Mouse (Mus musculus) lung, postnatal 36 days (tissue): ENCODE results near the gene Iqck.

Experiments used
- DNase-seq: peaks from one replicate; pipeline ENCODE4 v3.0.0; 2022; ENCODE audit warnings: mixed read lengths

The Iqck gene

DNA sequence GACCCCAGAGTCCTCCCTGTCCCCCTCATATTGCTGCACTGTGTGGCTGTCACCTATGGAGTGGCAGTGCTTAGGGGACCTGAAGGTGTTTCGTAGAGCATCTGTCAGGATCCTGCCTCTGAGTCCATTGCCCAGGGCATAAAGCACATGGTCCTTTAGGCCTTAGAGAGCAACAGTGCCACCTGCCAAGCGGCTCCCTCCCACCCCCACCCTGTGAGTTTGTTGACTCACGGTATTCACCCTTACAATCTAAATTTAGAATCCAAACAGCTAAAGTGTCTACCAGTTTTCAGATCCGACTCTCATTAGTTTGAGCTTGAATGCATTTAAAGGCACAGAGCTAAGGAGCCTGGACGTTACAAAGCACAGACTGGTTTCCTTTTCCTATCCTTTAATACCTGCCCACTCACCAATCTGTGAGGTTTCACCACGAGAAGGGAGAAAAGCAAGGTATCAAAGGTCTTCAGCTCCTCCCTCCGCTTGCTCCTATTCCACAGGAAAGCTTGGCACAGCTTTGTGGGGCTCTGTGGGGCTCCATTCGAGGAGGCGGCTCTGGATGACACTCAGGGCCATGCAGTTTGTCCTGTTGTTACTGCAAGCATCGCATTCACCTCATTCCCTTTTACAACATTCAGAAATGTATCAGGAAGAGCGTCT, 98.2 kb downstream of the Iqck start:
- DNase-seq, result peak; percentile 10

DNA sequence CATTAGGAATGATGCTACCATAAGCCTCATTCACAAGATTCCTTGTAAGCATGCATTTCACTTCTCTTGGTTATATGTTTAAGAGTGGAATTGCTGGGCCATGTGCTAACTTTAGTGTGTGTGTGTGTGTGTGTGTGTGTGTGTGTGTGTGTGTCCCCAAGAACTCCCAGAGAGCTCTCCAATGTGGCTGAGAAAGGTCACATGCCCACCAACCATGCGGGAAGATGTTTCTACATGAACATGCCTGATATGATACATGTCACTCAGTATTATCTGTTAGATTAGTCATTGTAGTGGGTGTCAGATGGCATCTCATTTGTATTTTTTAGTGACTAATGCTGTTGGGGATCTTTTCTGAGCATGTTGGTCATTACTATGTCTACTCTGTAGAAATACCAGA, 99.4 kb downstream of the Iqck start:
- DNase-seq, result no peak

DNA sequence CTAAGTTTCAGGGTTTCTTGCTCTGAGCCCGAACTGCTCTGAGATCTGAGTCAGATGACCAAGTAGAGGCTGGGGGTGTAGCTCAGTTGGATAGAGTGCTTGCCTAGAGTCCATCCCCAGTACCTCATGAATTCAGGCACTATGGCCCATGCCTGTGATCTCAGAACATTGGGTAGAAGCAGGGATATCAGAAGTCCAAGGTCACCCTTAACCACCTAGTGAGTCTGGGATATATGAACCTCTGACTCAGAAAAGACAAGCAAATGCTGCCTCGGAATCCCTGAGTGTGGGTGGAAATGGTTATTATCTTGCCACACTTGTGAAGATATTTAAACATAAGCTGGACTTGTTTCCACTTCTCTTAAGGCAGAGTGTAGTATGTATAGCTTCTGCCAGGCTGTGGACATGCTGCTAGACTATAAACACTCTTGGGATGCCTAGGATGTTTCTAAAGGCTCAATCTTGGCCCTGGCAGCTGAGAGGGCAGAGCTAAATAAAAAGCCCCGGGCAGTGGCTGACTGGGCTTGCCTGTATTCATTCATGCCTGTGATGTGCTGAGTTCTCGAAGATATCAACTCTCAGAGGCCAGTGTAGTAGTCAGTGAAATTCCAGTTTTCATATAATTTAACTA, 101.2 kb downstream of the Iqck start:
- DNase-seq, result no peak

- no peak for DNase-seq
These were observed 103.7 kb downstream of the Iqck start for GRCm38 (mm10) chr7:118959209-118959608.

DNA sequence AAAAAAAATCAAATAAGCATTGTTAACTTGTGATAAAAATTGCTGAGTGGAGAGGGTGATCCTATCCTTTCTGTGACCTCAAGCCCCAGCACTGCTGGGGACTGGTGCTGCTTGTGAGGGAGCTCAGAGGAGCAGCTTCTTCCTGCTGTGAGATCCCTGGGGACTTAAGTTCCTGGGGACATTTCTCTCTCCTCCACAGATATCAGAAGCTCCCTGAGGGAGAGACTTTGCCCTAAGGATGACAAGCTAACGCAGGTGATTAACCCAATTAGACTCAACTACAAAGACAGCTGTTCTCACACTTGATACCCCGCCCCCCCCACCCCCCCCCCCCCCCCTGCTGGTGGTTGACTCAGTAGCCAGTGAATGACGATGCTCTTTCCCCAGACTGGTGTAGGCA, 109.2 kb downstream of the Iqck start:
- DNase-seq, result no peak

GRCm38 (mm10) chr7:118965198-118965597, 109.6 kb downstream of the Iqck start:
- DNase-seq, result no peak

DNA sequence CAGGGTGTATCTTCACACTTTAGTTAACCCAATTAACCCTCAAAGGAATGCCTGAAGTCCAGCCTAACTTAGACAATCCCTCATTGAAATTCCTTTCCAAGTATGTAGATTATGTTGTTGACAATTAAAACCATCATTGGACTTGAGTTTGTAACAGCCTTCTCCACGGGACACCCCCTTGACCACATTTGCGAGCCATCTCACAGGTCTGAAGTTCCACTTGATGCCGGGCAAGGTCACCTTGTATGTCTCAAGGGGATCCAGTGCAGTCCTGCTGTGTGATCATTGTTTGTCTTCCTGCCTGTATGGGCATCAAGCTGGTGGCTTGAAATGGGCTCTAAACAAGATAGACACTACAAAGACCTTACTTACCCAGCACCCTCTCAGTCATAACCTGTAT, 113.3 kb downstream of the Iqck start:
- DNase-seq, result no peak

DNA sequence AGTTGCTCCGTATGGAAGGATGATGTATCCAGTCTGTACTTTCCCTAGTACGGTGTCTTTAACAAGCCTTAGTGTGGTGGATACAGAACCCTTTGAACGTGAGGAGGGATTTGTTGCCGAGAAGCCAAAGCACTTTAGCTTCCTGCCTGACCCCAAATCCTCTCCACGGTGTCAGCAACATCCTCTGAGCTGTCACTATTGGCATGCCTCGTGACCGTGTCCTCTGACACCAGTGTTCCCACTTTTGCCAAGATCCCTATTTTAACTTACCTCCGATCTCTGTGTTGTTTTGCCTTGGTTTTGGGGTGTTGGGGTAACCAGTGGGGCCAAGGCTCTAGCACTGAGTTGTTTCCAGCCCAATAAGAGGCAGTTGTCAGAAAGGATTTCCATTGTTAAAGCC, 115.9 kb downstream of the Iqck start:
- DNase-seq, result no peak

DNA sequence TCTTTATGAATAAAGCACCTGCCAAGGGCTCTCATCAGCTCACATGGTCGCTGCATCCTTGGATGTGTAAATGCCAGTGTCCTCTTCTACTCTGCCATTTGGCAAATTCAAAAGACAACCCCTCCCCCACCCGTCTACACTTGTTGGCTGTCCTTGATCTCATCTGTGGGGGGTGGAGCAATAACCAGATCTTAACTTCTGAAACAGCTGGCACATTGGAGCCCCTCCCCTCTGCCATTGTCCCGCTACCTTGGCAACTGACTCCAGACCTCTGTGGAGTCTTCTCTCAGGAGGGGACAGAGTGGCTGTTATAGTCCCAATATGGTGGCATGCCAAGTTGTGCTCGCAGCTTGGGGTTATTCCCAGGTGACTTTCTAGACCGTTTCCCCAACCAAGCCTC, 116.8 kb downstream of the Iqck start:
- DNase-seq, result no peak

- DNase-seq, result no peak
These were observed 117.8 kb downstream of the Iqck start for GRCm38 (mm10) chr7:118973377-118973776.

DNA sequence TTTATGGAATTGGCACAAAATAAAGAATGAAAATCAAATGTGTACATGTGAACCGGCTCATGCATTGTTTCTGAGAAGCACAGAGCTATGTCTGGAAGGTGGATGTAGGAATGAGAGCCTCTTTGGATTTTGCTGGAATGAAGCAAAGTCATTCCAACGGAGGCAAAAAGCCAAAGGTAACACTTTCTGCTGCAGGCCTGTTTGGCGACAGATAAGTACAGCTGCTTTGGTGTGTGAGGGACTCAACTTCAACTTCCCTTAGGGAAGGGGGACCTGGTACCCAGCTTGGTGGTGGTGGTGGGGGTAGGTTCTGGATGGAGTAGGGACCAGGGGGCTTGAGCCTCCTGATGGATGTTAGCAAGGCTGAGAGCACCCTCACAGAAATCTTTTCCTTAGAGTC, 120.3 kb downstream of the Iqck start:
- no peak for DNase-seq

DNA sequence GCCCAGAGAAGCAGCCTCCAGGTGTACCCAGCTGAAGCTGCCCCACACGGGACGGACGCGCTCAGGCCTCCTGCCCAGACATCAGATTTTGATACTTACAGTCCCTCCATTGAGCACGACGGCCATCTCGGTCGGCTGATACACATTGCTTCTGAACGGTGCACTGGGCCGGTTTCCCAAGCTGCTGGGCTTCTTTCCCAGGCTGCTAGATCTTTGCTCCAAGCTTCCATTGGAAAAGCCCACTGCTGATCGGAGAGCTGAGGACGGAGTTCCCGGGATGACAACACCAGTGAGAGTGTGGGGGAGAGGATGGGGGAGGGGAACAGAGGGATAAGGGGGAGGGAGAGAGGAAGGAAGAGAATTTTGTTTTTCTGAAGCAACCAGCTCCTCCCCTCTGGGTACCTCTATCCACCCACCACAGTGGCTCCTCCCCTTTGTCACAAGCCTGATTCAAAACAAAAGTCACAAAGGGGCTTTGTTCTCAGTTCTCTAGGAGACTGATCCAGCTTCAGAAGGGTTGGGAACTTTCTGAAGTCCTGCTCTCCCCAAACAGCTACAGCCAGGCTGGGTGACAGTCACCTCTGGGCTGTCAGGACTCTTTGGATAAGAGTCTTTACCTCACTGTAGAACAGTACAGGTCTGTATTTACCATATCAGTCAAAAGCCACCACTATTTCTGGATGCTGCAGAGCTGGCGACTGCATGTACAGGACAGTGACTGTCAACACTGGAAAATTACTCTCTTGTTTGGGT, 121.0 kb downstream of the Iqck start:
- no peak for DNase-seq

GRCm38 (mm10) chr7:118977167-118977543, 121.6 kb downstream of the Iqck start:
- no peak for DNase-seq

GRCm38 (mm10) chr7:118979121-118979520, 123.6 kb downstream of the Iqck start:
- DNase-seq, result no peak

DNA sequence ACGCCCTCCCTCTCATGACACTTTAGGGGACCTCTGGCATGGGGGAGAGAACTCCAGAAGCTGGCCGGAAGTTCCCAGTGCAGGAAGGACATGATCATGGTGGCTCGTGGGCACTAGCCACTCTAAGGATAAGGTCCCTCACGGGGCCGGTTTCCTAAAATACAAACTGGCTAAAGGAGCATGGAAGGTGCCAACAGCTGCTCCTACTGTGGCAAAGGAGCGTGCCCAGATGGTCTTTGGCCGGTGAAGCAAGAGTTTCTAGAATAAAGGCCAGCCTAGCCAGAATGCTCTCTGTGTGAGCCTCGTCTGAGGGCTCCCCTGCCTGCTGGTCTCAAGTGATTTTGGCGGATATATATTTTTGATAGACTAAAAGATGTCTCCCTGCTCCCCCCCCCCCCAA, 124.2 kb downstream of the Iqck start:
- no peak for DNase-seq

- DNase-seq, result peak; percentile 66
These were observed 125.8 kb downstream of the Iqck start for GRCm38 (mm10) chr7:118981346-118981745.

DNA sequence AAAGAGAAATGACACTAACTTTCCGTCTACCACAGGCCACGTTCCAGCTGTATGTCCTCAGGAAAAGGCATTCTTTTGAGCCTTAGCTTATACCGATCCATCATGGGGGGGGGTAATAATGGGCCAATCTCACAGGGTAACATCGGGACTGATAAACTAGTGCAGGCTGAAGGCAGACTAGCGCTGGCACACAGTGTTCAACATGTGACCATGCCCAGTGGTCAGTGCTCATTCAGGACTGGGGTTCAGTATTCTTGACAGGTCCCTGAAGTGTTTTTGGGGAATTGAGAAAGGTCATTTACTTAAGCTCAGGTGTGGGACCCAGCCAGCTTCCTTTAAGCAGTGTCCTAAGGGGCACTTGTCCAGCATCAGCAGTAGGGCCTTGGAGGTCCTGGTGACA, 126.3 kb downstream of the Iqck start:
- peak; percentile 57 for DNase-seq

DNA sequence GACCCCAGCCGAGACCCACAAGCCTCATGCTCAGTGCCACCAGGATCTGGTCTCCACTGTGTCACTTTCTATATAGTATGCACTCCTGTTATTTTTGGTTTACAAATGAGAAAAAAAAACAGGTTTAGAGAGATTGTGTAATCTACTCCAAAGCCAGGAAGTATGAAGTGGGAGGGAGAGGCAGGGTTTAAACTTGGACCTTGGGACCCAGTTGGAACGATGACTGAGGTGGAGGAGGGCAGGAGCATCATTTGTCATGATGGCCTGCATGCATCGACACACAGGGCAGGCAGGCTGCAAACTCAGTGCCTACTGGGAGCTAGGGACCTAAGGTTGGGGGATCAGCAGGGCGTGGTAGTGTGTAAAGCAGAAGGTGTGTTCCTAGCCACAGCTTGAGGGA, 127.0 kb downstream of the Iqck start:
- DNase-seq, result no peak

DNA sequence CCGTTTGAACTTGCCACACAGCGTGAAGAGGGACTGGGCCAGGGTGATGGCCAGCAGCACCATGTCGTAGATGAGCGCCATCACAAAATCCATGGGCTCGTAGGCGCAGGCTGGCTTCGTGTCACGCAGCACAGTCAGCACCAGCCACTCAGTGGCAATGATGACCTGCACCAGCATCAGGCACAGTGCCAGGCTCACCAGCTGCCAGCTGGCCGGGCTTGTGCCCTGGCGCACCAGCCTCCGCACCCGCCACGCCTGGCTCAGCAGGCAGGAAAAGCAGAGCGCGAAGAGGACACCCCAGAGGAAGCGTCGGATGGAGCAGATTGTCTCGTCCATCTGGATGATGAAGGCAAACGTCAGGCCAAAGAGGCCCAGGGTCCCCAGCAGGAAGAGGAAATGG, 128.4 kb downstream of the Iqck start:
- DNase-seq, result no peak

DNA sequence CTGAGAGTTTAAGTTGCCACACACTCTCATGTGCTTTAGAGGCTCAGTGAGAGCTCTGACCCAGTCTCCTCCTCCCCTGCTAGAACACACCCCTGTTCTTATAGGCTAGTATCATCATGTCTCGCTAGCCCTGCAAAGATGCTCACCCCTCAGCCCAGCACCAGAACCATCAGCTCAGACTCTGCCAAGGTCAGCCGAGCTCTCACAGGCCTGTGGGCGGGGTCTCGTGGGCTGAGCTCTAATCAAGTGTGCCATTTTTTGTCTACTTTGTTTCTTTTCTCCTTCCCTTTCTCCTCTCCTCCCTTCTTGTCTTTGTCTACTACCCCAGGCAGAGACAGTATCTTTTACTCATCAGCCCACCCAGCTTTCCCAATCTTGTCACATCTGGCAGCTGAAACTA, 130.2 kb downstream of the Iqck start:
- no peak for DNase-seq

DNA sequence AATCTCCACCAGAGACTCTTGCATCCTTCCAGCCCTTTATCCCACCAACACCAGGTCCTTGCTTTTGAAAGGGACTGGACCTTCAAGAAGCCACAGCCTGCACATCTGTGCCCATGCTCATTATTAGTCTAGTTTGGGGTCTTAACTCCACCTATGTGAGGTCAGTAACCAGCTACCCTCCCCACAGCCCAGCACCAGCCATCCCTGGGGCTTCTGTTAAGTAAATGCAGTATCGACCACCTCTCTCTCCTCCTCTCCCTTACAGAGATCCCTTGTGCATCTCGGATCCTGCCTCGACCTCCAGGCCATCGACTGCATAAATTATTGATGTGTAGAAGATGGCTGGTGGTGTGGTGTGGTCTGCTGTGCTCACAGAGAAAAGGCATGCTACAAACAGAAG, 130.8 kb downstream of the Iqck start:
- DNase-seq, result no peak

GRCm38 (mm10) chr7:118989275-118989856, 133.8 kb downstream of the Iqck start:
- no peak for DNase-seq

DNA sequence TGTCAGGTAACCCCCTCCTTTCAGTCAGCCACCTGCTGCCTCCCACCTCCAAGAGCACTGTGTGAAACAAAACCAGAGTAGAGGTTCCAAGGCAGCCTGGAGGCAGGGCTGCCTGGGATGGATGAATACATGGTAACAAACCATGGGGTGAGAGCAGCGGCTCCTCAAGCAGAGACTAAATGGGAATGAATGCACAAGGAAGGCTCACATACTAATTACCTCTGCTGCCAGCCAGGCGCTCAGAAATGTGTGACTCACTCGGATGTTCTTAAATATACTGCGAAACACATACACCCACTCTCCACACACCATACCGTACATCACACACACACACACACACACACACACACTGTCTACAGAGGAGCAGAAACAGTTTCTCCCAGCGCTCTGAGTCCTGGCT, 134.7 kb downstream of the Iqck start:
- DNase-seq, result no peak

DNA sequence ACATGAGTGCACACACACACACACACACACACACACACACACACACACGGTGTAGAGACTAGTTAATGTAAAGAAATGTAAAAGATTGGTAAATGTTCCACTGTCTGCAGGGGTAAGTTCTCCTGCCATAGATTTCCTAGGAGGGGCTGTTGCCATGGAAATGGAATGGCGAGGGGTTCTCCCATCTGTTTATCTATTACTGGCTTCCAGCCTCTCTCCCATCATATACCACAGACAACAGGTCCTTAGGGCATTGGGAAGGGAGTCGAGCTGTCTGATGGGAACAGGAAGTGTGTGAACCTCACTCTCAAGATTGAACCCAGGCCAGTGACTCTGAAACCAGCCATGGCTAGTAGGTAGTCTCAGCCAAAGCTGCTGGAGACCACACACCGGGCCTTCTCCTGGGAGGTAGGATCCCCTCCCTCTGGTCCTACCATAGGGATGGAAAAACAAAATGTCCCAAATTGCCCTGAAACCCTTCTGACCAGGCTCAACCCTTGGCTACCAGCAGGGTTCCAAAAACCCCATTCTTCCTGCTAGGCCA, 135.9 kb downstream of the Iqck start:
- no peak for DNase-seq
